Mouse (Mus musculus) liver, embryonic 11.5 days (tissue): ENCODE results near the gene Slx4ip. TPM values are rescaled to one million over a fixed set of nuclear protein-coding genes. Genes with fewer than 3 reads are reported as not detected.

Experiments
- ATAC-seq: fragments of 200-750 bp; cut with Nextera tagmentation; replicated peaks from 2 replicates; pipeline ENCODE4 v1.8.0; 2017; ENCODE audit warnings: moderate number of reproducible peaks, mild to moderate bottlenecking, moderate TSS enrichment, moderate library complexity; ENCODE audit not compliant: low FRiP score
- DNase-seq: peaks from one replicate; pipeline ENCODE4 v3.0.0-alpha.2; 2017; ENCODE audit warnings: low spot score
- H3K27ac ChIP-seq: fragments of 300-500 bp; sonication (generic); 2 replicates; pipeline ENCODE4 v1.5.1; 2014; ENCODE audit warnings: mild to moderate bottlenecking, low read depth, low read length, control low read depth
- H3K27me3 ChIP-seq: fragments of 300-500 bp; sonication (generic); replicated peaks from 2 replicates; pipeline ENCODE4 v1.6.1; 2014; ENCODE audit warnings: low read length, mixed read lengths; ENCODE audit not compliant: control insufficient read depth, insufficient read depth
- H3K36me3 ChIP-seq: fragments of 300-500 bp; sonication (generic); 2 replicates; pipeline ENCODE4 v1.6.1; 2014; ENCODE audit warnings: mild to moderate bottlenecking, low read length, moderate library complexity, mixed read lengths; ENCODE audit not compliant: control insufficient read depth, insufficient read depth
- H3K4me1 ChIP-seq: fragments of 300-500 bp; sonication (generic); replicated peaks from 2 replicates; pipeline ENCODE4 v1.6.1; 2014; ENCODE audit warnings: low read length, mixed read lengths; ENCODE audit not compliant: control insufficient read depth, insufficient read depth
- H3K4me2 ChIP-seq: fragments of 300-500 bp; sonication (generic); 2 replicates; pipeline ENCODE4 v1.6.1; 2014; ENCODE audit warnings: mild to moderate bottlenecking, control low read depth, moderate library complexity
- H3K4me3 ChIP-seq: fragments of 300-500 bp; sonication (generic); 2 replicates; pipeline ENCODE4 v1.5.1; 2014; ENCODE audit warnings: low read depth, low read length, control low read depth
- H3K9ac ChIP-seq: fragments of 300-500 bp; sonication (generic); 2 replicates; pipeline ENCODE4 v1.6.1; 2014; ENCODE audit warnings: low read depth, low read length, control low read depth
- H3K9me3 ChIP-seq: fragments of 300-500 bp; sonication (generic); 2 replicates; pipeline ENCODE4 v1.6.1; 2016; ENCODE audit warnings: low read length, inconsistent platforms, mixed read lengths; ENCODE audit not compliant: control insufficient read depth
- WGBS: fragments of 180-500 bp; shearing (Covaris S2); extraction: QIAGEN DNeasy Blood & Tissue Kit; methylation state at CpG from one replicate; pipeline ENCODE4 v1.1.7; 2014; 5-methylcytosine and 5-hydroxymethylcytosine counted together
- polyA plus RNA-seq: library from polyadenylated mRNA; unstranded; fragments of >200 nt; fragmentation: Nextera tagmentation; extraction: Ambion mirVana; gene quantifications from 2 replicates; pipeline ENCODE4 v1.2.1, GENCODE M21; 2014

The Slx4ip gene
- polyA plus RNA-seq, 1 experiment from 2014 or later = 5.0 TPM

GRCm38 (mm10) chr2:137113288-137114061 lies 222.5 kb downstream of the Slx4ip start:
- no peaks in the 10 kb centered on the region for H3K36me3 ChIP-seq
- peak overlapping the region; percentile 61 for H3K4me3 ChIP-seq
- H3K4me1 ChIP-seq = no peaks in the 10 kb centered on the region; the same call in 1 of the 2 replicates
- ATAC-seq (no peak), DNase-seq (peak; percentile 34)
- WGBS = 47% methylated on average over 12 of the region's 12 CpGs
- H3K27ac ChIP-seq = no peak overlapping the region
- peak overlapping the region; percentile 85 for H3K4me2 ChIP-seq
- no peaks in the 10 kb centered on the region for H3K9me3 ChIP-seq
- H3K27me3 ChIP-seq = peaks cover 49% of the 10 kb centered on the region
- no peak overlapping the region for H3K9ac ChIP-seq

- Histone ChIP-seq H3K4me2 (peak overlapping the region; percentile 85), H3K36me3 (no peaks in the 10 kb centered on the region), H3K27me3 (peaks cover 52% of the 10 kb centered on the region), H3K4me1 (no peaks in the 10 kb centered on the region; the same call in 1 of the 2 replicates), H3K9me3 (no peaks in the 10 kb centered on the region), H3K27ac (no peak overlapping the region), H3K9ac (peak overlapping the region; percentile 15; the same call in 1 of the 2 replicates), H3K4me3 (peak overlapping the region; percentile 61)
- ATAC-seq (peak; percentile 22), DNase-seq (peak; percentile 71)
- WGBS = under 1% methylated on average over 50 of the region's 51 CpGs
Measured at GRCm38 (mm10) chr2:137114248-137115096, 223.5 kb downstream of the Slx4ip start.

- no peaks in the 10 kb centered on the region for H3K36me3 ChIP-seq
- DNase-seq (peak; percentile 52), ATAC-seq (no peak)
- peak overlapping the region; percentile 85 for H3K4me2 ChIP-seq
- H3K9ac ChIP-seq = peak overlapping the region; percentile 43
- H3K27ac ChIP-seq = no peak overlapping the region
- under 1% methylated on average over 40 of the region's 40 CpGs for WGBS
- no peaks in the 10 kb centered on the region for H3K9me3 ChIP-seq
- peak overlapping the region; percentile 61 for H3K4me3 ChIP-seq
- H3K4me1 ChIP-seq = no peaks in the 10 kb centered on the region; the same call in 1 of the 2 replicates
- peaks cover 52% of the 10 kb centered on the region for H3K27me3 ChIP-seq
Measured at GRCm38 (mm10) chr2:137115241-137116024, 224.4 kb downstream of the Slx4ip start.

GRCm38 (mm10) chr2:137116025-137116674 lies 225.1 kb downstream of the Slx4ip start, which contains the start of gene Jag1:
Jag1 (minus strand) TSS chr2:137116644.
- H3K4me2 ChIP-seq = peak within 1 kb of the TSS; percentile 85
- no peaks in the 10 kb centered on the region for H3K36me3 ChIP-seq
- peaks cover 52% of the 10 kb centered on the region for H3K27me3 ChIP-seq
- peak within 1 kb of the TSS; percentile 72 for H3K27ac ChIP-seq
- H3K4me1 ChIP-seq = no peaks in the 10 kb centered on the region; the same call in 1 of the 2 replicates
- no peaks in the 10 kb centered on the region for H3K9me3 ChIP-seq
- H3K9ac ChIP-seq = peak within 1 kb of the TSS; percentile 68
- ATAC-seq (no peak), DNase-seq (peak; percentile 59)
- WGBS = under 1% methylated on average over 56 of the region's 59 CpGs
- peak within 1 kb of the TSS; percentile 61 for H3K4me3 ChIP-seq

- peak; percentile 85 for ATAC-seq
- Histone ChIP-seq H3K4me1 (no peaks in the 10 kb centered on the region; the same call in 1 of the 2 replicates), H3K4me2 (peak overlapping the region; percentile 85), H3K27ac (peak overlapping the region; percentile 72), H3K9ac (peak overlapping the region; percentile 68), H3K4me3 (peak overlapping the region; percentile 61), H3K36me3 (no peaks in the 10 kb centered on the region), H3K9me3 (no peaks in the 10 kb centered on the region), H3K27me3 (peaks cover 52% of the 10 kb centered on the region)
- under 1% methylated on average over 61 of the region's 61 CpGs for WGBS
- peak; percentile 85 for DNase-seq
Measured at GRCm38 (mm10) chr2:137116675-137117320, 225.8 kb downstream of the Slx4ip start.

- DNase-seq (peak; percentile 80), ATAC-seq (peak; percentile 66)
- WGBS = under 1% methylated on average over 33 of the region's 33 CpGs
Measured at GRCm38 (mm10) chr2:137117321-137117690, 226.3 kb downstream of the Slx4ip start.

More at GRCm38 (mm10) chr2:137117321-137117690, 226.3 kb downstream of the Slx4ip start:
- no peaks in the 10 kb centered on the region for H3K9me3 ChIP-seq
- H3K4me3 ChIP-seq = peak overlapping the region; percentile 61
- H3K9ac ChIP-seq = peak overlapping the region; percentile 68
- no peaks in the 10 kb centered on the region for H3K36me3 ChIP-seq
- peaks cover 51% of the 10 kb centered on the region for H3K27me3 ChIP-seq
- H3K4me1 ChIP-seq = no peaks in the 10 kb centered on the region; the same call in 1 of the 2 replicates
- peak overlapping the region; percentile 85 for H3K4me2 ChIP-seq
- peak overlapping the region; percentile 72 for H3K27ac ChIP-seq
